Mouse (Mus musculus): ENCODE measurements around the gene Lrp5.
"Not testable (repeated sequence)": the region's sequence is repeated elsewhere in the genome, so short reads cannot be mapped to it uniquely, and the experiment has no call there.

Gene Lrp5

GRCm38 (mm10) chr19:3695471-3695870 is 9.1 kb upstream of the Lrp5 start:
- DNase-seq (ENCODE audit: low read depth, low spot score) = no peak

GRCm38 (mm10) chr19:3695006-3695405 is 8.6 kb upstream of the Lrp5 start:
- DNase-seq (ENCODE audit: low read depth, low spot score) = no peak

GRCm38 (mm10) chr19:3694476-3694875 is 8.1 kb upstream of the Lrp5 start:
- DNase-seq (ENCODE audit: low read depth, low spot score) = no peak

- DNase-seq (ENCODE audit: low read depth, low spot score) = no peak
Observed at GRCm38 (mm10) chr19:3692414-3693145, 6.2 kb upstream of the Lrp5 start.

- DNase-seq (ENCODE audit: low read depth, low spot score) = no peak
Observed at GRCm38 (mm10) chr19:3691337-3691736, 5.0 kb upstream of the Lrp5 start.

- DNase-seq (ENCODE audit: low read depth, low spot score) = no peak
Observed at GRCm38 (mm10) chr19:3687676-3688171, 1.4 kb upstream of the Lrp5 start.

GRCm38 (mm10) chr19:3685611-3686214 is 651 bp downstream of the Lrp5 start:
- DNase-seq (ENCODE audit: low read depth, low spot score) = no peak

- DNase-seq (ENCODE audit: low read depth, low spot score) = no peak
Observed at GRCm38 (mm10) chr19:3684957-3685580, 1.3 kb downstream of the Lrp5 start.

GRCm38 (mm10) chr19:3684414-3684813 is 1.9 kb downstream of the Lrp5 start:
- no peak for DNase-seq (ENCODE audit: low read depth, low spot score)

- DNase-seq (ENCODE audit: low read depth, low spot score) = no peak
Observed at GRCm38 (mm10) chr19:3681310-3681934, 4.9 kb downstream of the Lrp5 start.

- no peak for DNase-seq (ENCODE audit: low read depth, low spot score)
Observed at GRCm38 (mm10) chr19:3680732-3681131, 5.6 kb downstream of the Lrp5 start.

- DNase-seq (ENCODE audit: low read depth, low spot score) = no peak
Observed at GRCm38 (mm10) chr19:3674122-3674855, 12.1 kb downstream of the Lrp5 start.

- DNase-seq (ENCODE audit: low read depth, low spot score) = no peak
Observed at GRCm38 (mm10) chr19:3673149-3673548, 13.2 kb downstream of the Lrp5 start.

GRCm38 (mm10) chr19:3669100-3669499 is 17.3 kb downstream of the Lrp5 start:
- no peak for DNase-seq (ENCODE audit: low read depth, low spot score)

GRCm38 (mm10) chr19:3668551-3668950 is 17.8 kb downstream of the Lrp5 start:
- no peak for DNase-seq (ENCODE audit: low read depth, low spot score)

- no peak for DNase-seq (ENCODE audit: low read depth, low spot score)
Observed at GRCm38 (mm10) chr19:3667979-3668378, 18.4 kb downstream of the Lrp5 start.

GRCm38 (mm10) chr19:3667155-3667895 is 19.0 kb downstream of the Lrp5 start:
- DNase-seq (ENCODE audit: low read depth, low spot score) = no peak

GRCm38 (mm10) chr19:3666632-3667031 is 19.7 kb downstream of the Lrp5 start:
- no peak for DNase-seq (ENCODE audit: low read depth, low spot score)

- DNase-seq (ENCODE audit: low read depth, low spot score) = no peak
Observed at GRCm38 (mm10) chr19:3665510-3665909, 20.9 kb downstream of the Lrp5 start.

GRCm38 (mm10) chr19:3657947-3658346 is 28.4 kb downstream of the Lrp5 start:
- DNase-seq (ENCODE audit: low read depth, low spot score) = no peak

- not testable (repeated sequence) for DNase-seq (ENCODE audit: low read depth, low spot score)
Observed at GRCm38 (mm10) chr19:3657065-3657464, 29.3 kb downstream of the Lrp5 start.

All from retina, adult 2 months (tissue).